Mouse (Mus musculus) megakaryocyte, embryonic 14.5 days (primary cell): ENCODE measurements around the gene Exoc7.

ENCODE experiments used
- FLI1 ChIP-seq: IDR thresholded peaks from 2 replicates; pipeline ENCODE4 v1.6.1; 2012; ENCODE audit warnings: low read length, inconsistent platforms, mixed read lengths
- GATA1 ChIP-seq: IDR thresholded peaks from 3 replicates; pipeline ENCODE4 v1.6.1; 2012; ENCODE audit warnings: mixed read lengths, low read length, inconsistent platforms, borderline replicate concordance

DNA sequence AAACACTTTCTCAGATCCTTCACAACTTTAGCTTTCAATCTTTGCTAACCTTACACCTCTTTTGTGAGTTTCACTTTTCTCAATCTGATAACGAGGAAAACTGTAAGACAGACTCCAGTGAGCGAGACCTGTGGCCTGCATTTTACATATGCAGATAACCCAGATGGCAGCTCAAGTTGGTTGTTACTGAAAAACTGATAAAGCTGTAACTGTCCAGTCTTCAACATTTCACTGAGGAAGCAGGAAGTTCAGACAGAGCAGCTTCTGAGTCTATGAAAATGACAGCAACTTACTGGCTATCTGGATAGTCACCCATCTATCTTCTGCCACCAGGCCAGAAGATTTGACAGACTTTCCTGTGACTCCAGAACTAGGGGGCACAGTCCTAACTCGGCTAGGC lies 2.6 kb upstream of the Exoc7 start:
- no peak for TF ChIP-seq GATA1
- TF ChIP-seq FLI1: no peak
